Mouse (Mus musculus) ES-Bruce4 (cell line): ENCODE results near the gene Syndig1.

Source experiments
- CTCF ChIP-seq: IDR thresholded peaks from one replicate; pipeline ENCODE4 v1.8.1; 2011; ENCODE audit warnings: low read depth, low read length
- EP300 ChIP-seq: IDR thresholded peaks from 2 replicates; pipeline ENCODE4 v1.6.1; 2011; ENCODE audit warnings: low read depth, low read length; ENCODE audit not compliant: insufficient read depth

DNA sequence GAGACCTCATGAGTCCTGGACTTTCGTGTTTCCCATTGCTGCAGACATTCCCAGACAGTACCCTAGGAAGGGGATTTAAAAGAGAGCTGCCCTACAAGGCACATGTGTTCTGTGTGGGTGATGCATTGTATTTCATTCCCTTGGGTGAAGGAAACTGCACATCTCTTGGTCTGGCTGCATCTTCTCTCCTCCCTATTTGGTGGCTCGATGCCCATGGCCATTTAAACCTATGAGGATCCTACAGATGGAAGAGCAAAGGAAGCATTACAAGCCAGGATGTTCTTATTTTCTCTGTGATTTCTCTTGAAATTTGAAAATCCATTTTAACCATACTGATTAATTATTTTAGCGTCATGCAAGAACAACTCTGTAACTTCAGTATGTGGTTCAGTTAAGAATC is 98.5 kb downstream of the Syndig1 start:
- no peak for TF ChIP-seq CTCF
- no peak for TF ChIP-seq EP300
